Mouse (Mus musculus) v-Abl transformed pro-B cells (cell line): ENCODE data around the gene Kmt2d.

Source experiments
- in situ Hi-C, 2 experiments: fragments of 400-800 bp; cut with MboI; formaldehyde crosslinking; loops; one replicate each; pipeline ENCODE4 v1.15.1; 2025; ENCODE audit not compliant: unreplicated experiment in 2 of 2

The Kmt2d gene

GRCm38 (mm10) chr15:98863451-98863958 is 7.5 kb downstream of the Kmt2d start:
- in situ Hi-C loops, result no loop called here

DNA sequence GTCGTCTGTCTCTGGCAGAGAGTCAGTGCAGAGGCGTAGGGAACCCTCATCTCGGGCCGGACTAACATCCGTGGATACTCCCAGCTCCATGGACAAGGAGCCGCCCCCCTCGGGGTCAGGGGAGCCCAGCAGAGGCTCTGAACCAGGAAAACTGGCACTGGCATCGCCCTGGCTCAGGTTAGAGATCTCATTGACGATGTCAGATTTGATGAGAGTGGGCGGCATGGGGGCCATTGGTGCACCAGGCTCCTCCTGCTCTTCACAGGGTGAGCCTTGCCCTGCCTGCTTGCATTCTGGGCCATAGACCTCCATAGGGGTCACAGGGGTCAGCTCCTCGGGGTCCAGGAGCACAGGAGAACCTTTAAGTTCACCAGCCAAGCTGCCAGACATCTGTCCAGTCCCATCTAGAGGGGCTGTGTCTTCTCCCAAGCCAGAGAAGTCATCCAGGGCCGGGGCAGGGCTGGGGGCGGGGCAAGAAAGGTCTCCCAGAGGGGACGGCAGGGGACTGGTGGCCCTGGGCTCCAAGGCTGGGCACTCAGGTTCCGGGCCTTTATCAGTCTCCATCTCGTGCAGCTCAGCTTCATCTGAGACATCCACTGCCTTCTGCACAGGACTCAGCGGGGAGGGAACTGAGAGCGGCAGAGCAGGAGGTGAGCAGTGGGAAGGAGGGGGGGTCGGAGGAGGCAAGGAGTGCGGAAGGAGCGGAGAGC is 9.1 kb downstream of the Kmt2d start:
- in situ Hi-C loops, result no loop called here

DNA sequence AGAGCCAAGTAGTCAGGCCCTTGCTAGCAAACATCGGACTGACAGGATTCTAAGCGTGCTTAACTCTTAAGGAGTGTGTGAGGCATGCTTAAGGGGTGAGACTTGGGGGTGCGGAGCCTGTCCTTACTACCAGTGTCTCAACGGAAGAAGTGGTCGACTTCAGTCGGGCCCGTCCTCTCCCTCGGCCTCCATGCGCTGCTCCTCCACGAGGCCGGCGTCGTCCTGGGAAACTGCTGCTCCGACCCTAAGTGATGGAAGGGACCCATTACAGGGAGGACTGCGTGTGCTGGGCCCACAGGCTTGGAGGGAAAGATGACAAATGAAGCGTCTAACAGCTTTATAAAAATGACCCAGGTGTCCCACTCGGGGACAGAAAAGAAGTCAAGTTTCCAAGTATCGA is 10.1 kb downstream of the Kmt2d start:
- in situ Hi-C loops, result no loop called here

DNA sequence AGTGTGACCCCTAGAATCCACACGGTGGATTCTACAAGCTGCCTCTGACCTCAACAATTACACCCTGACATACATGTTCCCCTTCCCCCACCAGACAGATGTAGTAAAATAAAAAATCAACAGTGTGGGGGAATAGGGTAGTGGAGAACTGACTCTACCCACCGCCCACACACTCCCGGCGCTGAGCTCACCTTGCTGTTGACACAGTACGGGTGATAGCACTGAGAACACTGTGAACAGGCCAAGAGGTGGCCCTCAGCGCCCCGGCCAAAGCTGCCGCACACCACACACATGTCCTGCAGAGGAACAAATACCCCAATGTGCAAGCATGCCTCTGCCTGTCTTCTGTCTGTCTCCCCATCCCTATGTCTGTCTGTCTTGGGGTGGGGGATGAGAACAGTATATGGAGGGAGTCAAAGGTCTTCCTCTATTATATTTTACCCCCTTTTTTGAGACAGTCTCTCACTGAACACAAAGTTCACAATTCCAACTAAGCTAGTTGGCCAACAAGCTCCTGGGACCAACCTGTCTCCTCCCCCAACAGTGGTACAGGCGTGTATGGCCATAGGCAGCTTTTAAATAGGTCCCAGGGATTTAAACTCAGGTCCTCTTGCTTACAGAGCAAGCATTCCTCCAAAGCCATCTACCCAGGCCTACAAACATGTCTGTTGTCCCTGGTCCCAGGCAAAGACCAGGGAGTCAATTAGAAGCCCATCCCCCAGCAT is 11.5 kb downstream of the Kmt2d start:
- in situ Hi-C loops, result no loop called here

DNA sequence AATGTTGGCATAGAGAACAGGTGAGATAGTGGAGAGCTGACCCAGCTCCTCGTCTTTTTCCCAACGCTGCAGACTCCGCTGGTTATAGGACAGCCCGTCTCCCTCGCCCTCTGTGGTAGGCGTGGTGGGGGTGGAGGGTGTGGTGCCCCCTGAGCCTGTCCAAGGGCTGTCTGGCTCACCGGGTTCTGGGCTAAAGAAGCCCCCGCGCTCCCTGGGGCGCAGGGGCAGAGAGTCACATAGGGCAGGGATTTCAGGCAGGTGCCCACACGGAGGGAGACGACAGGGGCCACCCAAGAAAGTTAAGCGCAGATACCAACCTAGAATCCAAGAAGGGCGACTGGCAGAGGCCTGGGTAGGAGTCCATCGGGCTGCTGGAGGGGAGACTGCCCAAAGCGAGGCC is 16.8 kb downstream of the Kmt2d start:
- in situ Hi-C loops, result no loop called here

- in situ Hi-C loops, result no loop called here
Observed at GRCm38 (mm10) chr15:98853161-98853937, 17.7 kb downstream of the Kmt2d start.

DNA sequence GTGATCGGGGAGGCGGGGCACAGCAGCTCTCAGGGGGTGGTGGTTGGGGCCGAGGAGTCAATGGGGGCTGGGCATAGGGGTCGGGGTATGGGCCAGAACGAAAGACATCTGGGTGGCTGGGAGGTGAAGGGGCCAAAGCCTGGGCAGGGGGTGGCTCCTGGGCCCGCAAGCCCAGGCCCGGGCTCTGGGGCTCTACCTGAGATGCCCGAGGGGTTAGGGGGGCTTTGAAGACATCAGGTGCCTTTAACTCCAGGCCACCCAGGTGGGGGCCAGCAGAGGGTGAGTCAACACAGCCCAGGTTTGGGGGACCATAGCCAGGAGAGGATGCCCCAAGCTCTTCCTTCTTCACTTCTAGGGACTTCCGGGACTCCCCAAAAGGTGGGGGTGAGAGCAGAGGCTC is 18.3 kb downstream of the Kmt2d start:
- in situ Hi-C loops, result no loop called here

- in situ Hi-C loops, result no loop called here
Observed at GRCm38 (mm10) chr15:98852071-98852470, 18.9 kb downstream of the Kmt2d start.

DNA sequence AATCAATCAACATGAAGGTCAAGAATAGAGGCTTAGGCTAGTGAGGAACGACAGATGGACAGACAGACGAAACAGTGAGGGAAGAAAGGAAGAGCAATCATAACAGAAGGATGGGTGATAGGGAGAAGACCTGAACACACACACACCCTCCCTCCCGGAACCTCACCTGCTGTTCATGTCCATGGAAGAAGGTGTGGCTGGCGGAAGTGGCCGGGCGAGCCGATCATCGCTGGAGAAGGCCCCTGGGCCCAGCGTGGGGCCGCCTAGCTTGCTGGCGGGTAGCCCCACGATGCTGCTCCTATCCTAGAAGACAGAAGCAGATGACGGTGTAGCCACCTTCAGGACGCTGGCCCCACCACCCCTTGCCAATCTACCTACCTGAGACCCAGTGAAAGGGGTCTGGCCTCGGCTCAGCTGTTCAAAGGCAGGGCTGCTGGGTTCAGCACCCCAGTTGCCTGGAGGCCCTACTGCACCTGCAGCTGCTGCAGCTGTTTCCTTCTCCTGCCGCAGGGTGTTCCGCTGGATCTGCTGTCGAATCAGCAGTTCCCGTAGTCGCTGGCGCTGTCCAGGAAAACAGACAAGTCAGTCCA is 19.7 kb downstream of the Kmt2d start:
- in situ Hi-C loops, result no loop called here

DNA sequence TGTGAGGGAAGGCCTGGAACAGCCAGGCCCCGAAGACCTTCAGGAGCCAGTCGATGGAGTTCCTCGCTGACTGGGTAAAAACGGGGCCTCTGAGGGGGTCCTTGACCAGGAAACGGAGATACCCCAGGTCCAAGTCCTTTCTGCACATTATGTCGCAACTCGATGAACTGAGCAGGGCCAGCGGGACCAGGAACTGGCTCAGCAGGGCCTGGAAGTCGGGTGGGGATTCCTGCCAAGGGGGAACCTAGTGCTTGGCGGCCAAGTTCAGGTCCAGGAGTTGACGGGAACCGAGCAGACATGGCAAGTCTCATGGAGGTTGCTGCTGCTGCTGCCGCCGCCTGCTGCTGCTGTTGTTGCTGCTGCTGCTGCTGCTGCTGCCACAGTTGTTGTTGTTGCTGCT is 20.3 kb downstream of the Kmt2d start:
- in situ Hi-C loops, result no loop called here

GRCm38 (mm10) chr15:98849956-98850600 is 20.9 kb downstream of the Kmt2d start:
- in situ Hi-C loops, result no loop called here

- in situ Hi-C loops, result no loop called here
Observed at GRCm38 (mm10) chr15:98849165-98849564, 21.8 kb downstream of the Kmt2d start.

DNA sequence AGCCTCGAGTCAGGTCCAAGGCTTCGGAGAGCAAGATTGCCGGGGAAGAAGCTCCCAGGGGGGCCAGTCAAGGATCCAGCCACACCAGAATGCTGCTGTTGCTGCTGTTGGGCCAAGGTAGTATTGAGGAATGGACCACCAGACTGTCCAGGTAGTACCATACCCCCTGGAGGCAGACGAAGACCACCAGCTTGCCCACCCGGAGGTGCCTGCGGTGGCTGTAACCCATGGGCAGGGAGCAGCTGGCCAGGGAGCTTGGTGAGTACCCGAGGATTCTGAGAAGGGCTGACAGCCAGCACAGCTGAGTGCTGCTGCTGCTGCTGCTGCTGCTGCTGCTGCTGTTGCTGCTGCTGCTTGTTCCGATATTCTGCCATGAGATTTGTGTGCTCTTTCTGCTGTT is 24.9 kb downstream of the Kmt2d start:
- in situ Hi-C loops, result no loop called here

GRCm38 (mm10) chr15:98845149-98845548 is 25.9 kb downstream of the Kmt2d start:
- in situ Hi-C loops, result no loop called here

DNA sequence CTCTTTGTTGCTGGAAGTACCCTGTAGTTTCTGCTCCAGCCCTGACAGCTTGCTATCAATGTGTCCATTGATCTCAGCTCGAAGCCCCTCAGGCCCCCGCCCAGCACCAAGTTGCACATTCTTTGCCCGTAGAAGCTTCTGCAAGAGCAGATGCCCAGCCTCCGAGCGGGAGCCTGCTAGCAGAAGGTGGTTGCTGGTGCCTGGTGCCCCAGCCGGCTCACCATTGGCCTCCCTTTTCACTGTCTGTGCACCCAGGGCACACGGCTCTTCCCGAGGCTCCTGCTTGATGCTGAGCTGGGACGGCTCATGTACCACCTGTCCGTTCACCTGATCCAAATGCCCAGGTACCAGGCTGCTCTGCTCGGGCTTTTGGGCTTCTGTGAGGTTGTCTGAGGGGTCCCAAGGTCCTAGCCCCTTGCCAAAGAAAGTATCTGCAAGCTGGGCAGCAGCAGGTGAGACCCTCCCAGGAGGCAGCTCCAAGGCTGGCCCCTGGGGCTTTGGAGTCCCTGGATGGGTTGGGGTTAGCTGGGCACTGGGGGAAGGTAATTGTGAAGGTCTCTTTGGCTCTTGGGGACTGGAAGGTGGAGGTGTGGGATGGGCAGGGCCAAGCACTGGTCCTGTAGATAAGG is 27.3 kb downstream of the Kmt2d start:
- in situ Hi-C loops, result no loop called here

GRCm38 (mm10) chr15:98839671-98840585 is 31.1 kb downstream of the Kmt2d start:
- in situ Hi-C loops, result no loop called here

DNA sequence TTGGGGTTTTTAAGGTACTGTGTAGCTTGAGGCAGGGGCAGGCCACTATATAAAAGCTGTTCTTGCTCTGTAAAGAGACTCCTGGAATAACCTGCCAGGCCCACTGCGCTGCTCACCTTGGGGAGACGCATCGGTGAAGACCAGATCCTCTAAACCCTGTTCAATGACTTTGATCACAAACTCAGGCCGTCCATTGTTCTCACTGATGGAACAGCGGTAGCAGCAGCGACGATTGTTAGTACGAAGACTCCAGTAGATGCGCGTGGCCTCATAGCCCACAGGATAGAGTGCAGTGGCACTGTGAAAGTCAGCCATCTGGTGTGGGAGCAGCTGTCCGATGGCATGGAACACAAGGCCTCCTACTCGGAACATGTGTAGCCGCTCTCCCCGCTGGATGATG is 31.8 kb downstream of the Kmt2d start:
- in situ Hi-C loops, result no loop called here

- in situ Hi-C loops, result no loop called here
Observed at GRCm38 (mm10) chr15:98837743-98838103, 33.3 kb downstream of the Kmt2d start.
